Mouse (Mus musculus) testis, adult 2 months (tissue): Measurements from ENCODE around the gene Gm37240. TPM values are rescaled to one million over a fixed set of nuclear protein-coding genes. Genes with fewer than 3 reads are reported as not detected.

ENCODE experiments used
- H3K27ac ChIP-seq: fragments of 200-500 bp; 2 replicates; pipeline ENCODE4 v1.5.1; 2012; ENCODE audit warnings: low read depth, low read length; ENCODE audit not compliant: control insufficient read depth, insufficient read depth
- H3K27me3 ChIP-seq: fragments of 200-500 bp; 2 replicates; pipeline ENCODE4 v1.6.1; 2012; ENCODE audit warnings: mild to moderate bottlenecking, low read length, moderate library complexity; ENCODE audit not compliant: control insufficient read depth, insufficient read depth
- H3K36me3 ChIP-seq: fragments of 200-500 bp; 2 replicates; pipeline ENCODE4 v1.6.1; 2012; ENCODE audit warnings: mild to moderate bottlenecking, low read length; ENCODE audit not compliant: control insufficient read depth, insufficient read depth
- H3K4me1 ChIP-seq: fragments of 200-500 bp; 2 replicates; pipeline ENCODE4 v1.6.1; 2012; ENCODE audit warnings: low read length; ENCODE audit not compliant: control insufficient read depth, insufficient read depth
- H3K4me3 ChIP-seq: fragments of 200-500 bp; 2 replicates; pipeline ENCODE4 v1.5.1; 2012; ENCODE audit warnings: low read depth, mild to moderate bottlenecking, low read length, moderate library complexity, mixed read lengths; ENCODE audit not compliant: control insufficient read depth
- CTCF ChIP-seq: fragments of 200-500 bp; IDR thresholded peaks from 2 replicates; pipeline ENCODE4 v1.5.1; 2012; ENCODE audit warnings: low read depth, mild to moderate bottlenecking, inconsistent platforms, low read length, moderate library complexity; ENCODE audit not compliant: control insufficient read depth, insufficient read depth, insufficient replicate concordance
- POLR2A ChIP-seq: fragments of 200-500 bp; IDR thresholded peaks from 2 replicates; pipeline ENCODE4 v1.6.1; 2012; ENCODE audit warnings: low read depth, mild to moderate bottlenecking, inconsistent platforms, low read length, moderate library complexity; ENCODE audit not compliant: control insufficient read depth
- polyA plus RNA-seq: library from polyadenylated mRNA; depleted of rRNA; stranded (reverse); fragments of >200 nt; gene quantifications from 2 replicates; pipeline ENCODE4 v1.2.3, GENCODE M21; 2012

Gene Gm37240
- polyA plus RNA-seq, 1 experiment = not detected

GRCm38 (mm10) chr3:85607753-85608152 lies 279.6 kb downstream of the Gm37240 start:
- Histone ChIP-seq H3K27ac (no peak overlapping the region), H3K36me3 (peaks cover 2% of the 10 kb centered on the region), H3K4me1 (no peaks in the 10 kb centered on the region), H3K4me3 (no peak overlapping the region), H3K27me3 (no peaks in the 10 kb centered on the region)
- TF ChIP-seq POLR2A = no peak
- no peak for TF ChIP-seq CTCF

DNA sequence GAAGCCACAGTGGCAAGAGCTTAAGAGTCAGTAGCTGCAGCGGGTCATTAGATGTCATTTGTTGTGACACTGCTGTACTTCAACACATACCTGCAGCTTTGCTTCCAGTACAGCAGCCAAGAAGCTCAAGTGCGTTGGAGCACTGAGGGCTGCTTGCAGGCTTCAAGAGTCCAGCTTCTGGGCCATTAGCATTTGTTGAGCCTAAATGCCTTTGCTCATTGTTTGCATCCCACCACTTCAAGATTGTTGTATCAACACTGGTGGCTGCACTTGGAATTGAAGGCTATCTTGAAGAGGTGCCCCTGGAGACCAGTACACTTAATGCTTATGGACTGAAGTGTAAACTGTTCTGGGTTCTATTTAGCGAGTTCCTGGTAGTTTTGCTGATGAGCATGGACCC lies 280.4 kb downstream of the Gm37240 start:
- H3K4me3 ChIP-seq = no peak overlapping the region
- H3K4me1 ChIP-seq = no peaks in the 10 kb centered on the region
- no peaks in the 10 kb centered on the region for H3K27me3 ChIP-seq
- no peak overlapping the region for H3K27ac ChIP-seq
- TF ChIP-seq CTCF = no peak
- TF ChIP-seq POLR2A = no peak
- H3K36me3 ChIP-seq = peaks cover 2% of the 10 kb centered on the region

DNA sequence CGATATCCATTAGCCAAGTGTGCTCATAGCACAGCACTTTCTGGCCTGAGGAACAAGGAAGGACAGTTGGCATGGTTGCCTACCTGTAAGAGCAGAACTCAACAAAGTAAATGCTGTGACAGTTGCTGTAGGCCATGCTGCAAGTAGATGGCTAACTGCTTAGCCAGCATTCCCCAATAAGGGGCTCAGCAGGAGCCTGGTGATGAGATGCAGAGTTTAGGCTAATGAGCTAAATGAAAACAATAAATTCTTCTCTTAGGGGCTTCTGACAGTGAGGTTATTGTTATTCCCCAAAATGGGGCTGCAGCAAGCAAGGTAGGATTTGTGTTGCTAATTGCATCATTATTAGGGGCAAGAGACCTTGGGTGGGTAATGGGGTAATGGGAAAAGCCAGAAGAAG lies 283.5 kb downstream of the Gm37240 start:
- H3K36me3 ChIP-seq = peaks cover 2% of the 10 kb centered on the region
- H3K4me1 ChIP-seq = no peaks in the 10 kb centered on the region
- no peak overlapping the region for H3K27ac ChIP-seq
- H3K4me3 ChIP-seq = no peak overlapping the region
- no peak for TF ChIP-seq CTCF
- no peak for TF ChIP-seq POLR2A
- H3K27me3 ChIP-seq = no peaks in the 10 kb centered on the region

DNA sequence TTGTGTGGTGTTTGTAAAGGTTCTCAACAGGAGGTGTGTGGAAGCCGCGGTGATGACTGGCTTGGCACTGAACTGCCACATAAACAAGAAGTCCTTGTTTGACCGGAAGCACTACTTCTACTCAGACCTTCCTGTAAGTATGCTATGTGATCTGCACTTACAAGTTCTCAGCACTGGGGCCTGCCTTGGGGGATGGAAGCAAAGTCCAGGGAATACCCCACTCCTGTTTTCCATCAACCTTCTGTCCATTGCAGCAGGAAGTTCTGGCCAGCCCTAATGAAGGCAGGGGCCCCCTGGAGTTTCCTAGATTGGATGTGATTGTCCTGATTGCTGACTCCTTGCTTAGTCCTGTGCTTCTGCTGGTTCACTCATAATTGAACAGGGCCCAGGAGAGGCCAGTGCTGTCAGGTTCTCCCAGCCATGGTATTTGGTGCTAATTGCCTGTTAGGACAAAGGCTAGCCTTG lies 285.4 kb downstream of the Gm37240 start:
- Histone ChIP-seq H3K27ac (no peak overlapping the region), H3K4me1 (no peaks in the 10 kb centered on the region), H3K27me3 (no peaks in the 10 kb centered on the region), H3K36me3 (peaks cover 2% of the 10 kb centered on the region), H3K4me3 (no peak overlapping the region)
- no peak for TF ChIP-seq CTCF
- no peak for TF ChIP-seq POLR2A

DNA sequence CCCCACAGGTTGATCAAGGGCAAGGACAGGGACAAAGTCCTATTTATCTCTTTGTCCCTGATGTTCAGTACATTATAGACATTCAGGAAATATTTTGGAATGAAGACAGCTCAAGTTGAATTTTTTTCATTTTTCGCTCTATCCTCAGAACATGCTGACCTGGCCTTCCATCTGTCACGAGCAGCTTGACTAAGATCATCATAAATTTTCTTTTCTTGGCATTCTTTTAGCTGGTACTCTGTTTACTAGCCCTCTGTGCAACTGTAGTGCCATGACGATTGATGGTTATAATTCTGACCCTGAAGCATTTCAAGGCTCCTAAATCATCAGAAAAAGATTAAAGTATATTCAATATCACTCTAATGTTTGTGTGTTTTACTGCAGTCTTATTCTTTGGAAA lies 287.8 kb downstream of the Gm37240 start:
- Histone ChIP-seq H3K4me1 (no peaks in the 10 kb centered on the region), H3K4me3 (no peak overlapping the region), H3K27me3 (no peaks in the 10 kb centered on the region), H3K36me3 (peaks cover 2% of the 10 kb centered on the region), H3K27ac (no peak overlapping the region)
- TF ChIP-seq POLR2A = no peak
- no peak for TF ChIP-seq CTCF

DNA sequence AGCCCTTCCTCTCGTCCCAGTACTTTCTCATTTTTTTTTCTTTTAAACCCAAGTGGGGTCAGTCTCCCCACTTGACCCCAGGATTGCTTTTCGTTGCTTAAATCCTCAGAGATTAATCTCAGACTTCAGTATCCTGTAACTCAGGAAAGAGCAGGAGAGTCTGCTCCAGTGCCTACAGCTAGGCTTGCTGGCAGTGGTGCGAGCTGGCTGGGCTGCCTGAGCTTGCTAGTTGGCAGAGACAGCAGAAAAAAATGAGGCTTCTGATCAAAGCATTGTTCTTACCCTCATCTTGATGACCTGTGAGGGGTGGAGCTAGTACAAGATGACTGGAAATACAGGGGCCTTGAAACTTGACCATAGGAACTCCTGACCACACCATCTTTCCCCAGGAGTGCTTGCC lies 292.9 kb downstream of the Gm37240 start:
- Histone ChIP-seq H3K27ac (no peak overlapping the region), H3K27me3 (no peaks in the 10 kb centered on the region), H3K36me3 (no peaks in the 10 kb centered on the region), H3K4me1 (no peaks in the 10 kb centered on the region), H3K4me3 (no peak overlapping the region)
- TF ChIP-seq POLR2A = no peak
- no peak for TF ChIP-seq CTCF

DNA sequence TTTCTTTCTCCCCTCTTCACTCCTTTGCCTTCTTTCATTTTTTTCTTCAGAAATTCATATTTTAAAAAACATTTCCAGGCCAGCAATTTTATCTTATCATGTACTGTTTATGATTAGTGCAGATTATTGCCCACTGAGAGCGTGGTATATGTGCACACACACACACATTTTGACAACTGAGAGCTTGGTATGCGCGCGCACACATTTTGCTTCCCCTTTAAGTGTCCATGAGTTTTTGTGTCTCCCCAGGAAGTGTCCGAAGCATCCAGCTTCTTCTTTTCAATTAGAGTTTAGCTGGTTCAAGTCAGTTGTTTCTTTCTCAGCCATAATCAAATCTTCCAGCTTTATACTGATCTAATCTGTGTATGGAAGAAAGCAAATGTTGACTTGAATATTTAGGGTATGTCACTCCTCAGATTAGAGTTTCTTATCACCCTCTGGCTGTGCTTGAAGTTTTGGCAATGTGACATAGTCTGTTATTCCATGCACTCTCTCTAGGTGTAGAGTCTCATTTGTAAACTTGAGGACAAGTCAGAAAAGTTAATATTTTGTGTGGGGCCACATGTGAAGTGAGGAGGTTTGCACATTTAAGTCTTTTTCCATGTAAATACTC lies 294.6 kb downstream of the Gm37240 start:
- Histone ChIP-seq H3K36me3 (no peaks in the 10 kb centered on the region), H3K4me3 (no peak overlapping the region), H3K4me1 (no peaks in the 10 kb centered on the region), H3K27me3 (no peaks in the 10 kb centered on the region), H3K27ac (no peak overlapping the region)
- TF ChIP-seq POLR2A (no peak), CTCF (no peak)
